ENCODE assay signal across 20 mouse cellular contexts in the genomic region with DNA sequence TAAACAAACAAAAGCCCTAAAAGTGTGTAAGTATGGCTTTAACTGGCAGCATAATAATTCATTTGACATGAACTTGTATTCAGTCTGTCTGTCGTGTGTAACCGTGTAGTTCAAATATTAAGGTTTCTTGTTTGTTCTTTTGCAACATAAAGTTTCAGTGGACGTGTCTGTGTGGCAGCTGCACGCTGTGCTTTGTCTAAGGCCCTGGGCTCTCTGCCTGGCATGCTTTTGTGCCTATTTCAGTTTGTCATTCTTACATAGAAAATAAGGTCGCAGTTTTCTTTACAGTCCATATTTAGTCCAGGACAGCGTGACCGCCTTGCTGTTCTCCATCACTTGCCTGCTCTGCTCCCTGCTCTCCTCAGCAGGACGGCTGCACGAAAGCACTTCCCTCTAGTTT. TPM values are rescaled to one million over a fixed set of nuclear protein-coding genes. Genes with fewer than 3 reads are reported as not detected.
DNase-seq lines count a peak whose midpoint lies in the region; ATAC-seq and TF ChIP-seq lines count a peak whose summit lies in the region.
"Had no signal": no experiment of that assay in that cellular context is flagged by ENCODE, and none has a peak within 500 bp of the region (broad histone marks: within the 10 kb centered on the region; RNA-seq: fewer than 3 reads in every experiment).

No protein-coding gene starts in this region.

- no peak for TF ChIP-seq CTCF in hindbrain, postnatal 0 days (IDR thresholded peaks at IDR 0.05; ENCODE audit: low read depth)

- no peak overlapping the region for H3K9ac ChIP-seq in forebrain, embryonic 16.5 days (replicated peaks; ENCODE audit: low read depth, low read length)
- H3K9ac ChIP-seq in forebrain, embryonic 13.5 days: no peak overlapping the region
- H3K9ac ChIP-seq in hindbrain, embryonic 11.5 days (ENCODE audit: low read depth, low read length): peak overlapping the region; percentile 27; the same call in 1 of the 2 replicates
- no peak overlapping the region for H3K9ac ChIP-seq in hindbrain, embryonic 14.5 days
- H3K9ac ChIP-seq in midbrain, embryonic 14.5 days (replicated peaks; ENCODE audit: low read length): peak overlapping the region; percentile 14; the same call in 1 of the 2 replicates
- H3K9ac ChIP-seq in midbrain, embryonic 15.5 days: no peak overlapping the region
- H3K9ac ChIP-seq in hindbrain, postnatal 0 days (replicated peaks; ENCODE audit: low read length): no peak overlapping the region
- H3K9ac ChIP-seq: embryonic facial prominence, embryonic 12.5 days; forebrain, embryonic 12.5 days; heart, embryonic 13.5 days; neural tube, embryonic 12.5 days had no signal

- no peak for DNase-seq in hindbrain, embryonic 11.5 days (ENCODE audit: low spot score)
- DNase-seq in hindbrain, embryonic 14.5 days (ENCODE audit: low spot score): no peak
- DNase-seq in midbrain, embryonic 14.5 days: peak; percentile 40
- DNase-seq in hindbrain, postnatal 0 days (ENCODE audit: low spot score): no peak
- no peak for DNase-seq in layer of hippocampus, adult 9-10 months (ENCODE audit: low spot score)
- DNase-seq: B cell, adult 2 months; heart, postnatal 14 days; kidney, adult 18-20 months; lung, postnatal 4 days; thymus, postnatal 14 days had no signal

- no peaks in the 10 kb centered on the region for H3K36me3 ChIP-seq in forebrain, embryonic 16.5 days (ENCODE audit: control insufficient read depth, insufficient read depth)
- H3K36me3 ChIP-seq in forebrain, embryonic 13.5 days (ENCODE audit: poor library complexity, severe bottlenecking): no peaks in the 10 kb centered on the region; the same call in 1 of the 2 replicates
- H3K36me3 ChIP-seq in hindbrain, embryonic 11.5 days (ENCODE audit: control insufficient read depth, insufficient read depth, low read length): no peaks in the 10 kb centered on the region
- H3K36me3 ChIP-seq in hindbrain, embryonic 14.5 days (replicated peaks; ENCODE audit: control insufficient read depth, insufficient read depth): no peaks in the 10 kb centered on the region
- H3K36me3 ChIP-seq in midbrain, embryonic 14.5 days (ENCODE audit: control insufficient read depth, insufficient read depth, low read length): no peaks in the 10 kb centered on the region
- H3K36me3 ChIP-seq in midbrain, embryonic 15.5 days (replicated peaks): no peaks in the 10 kb centered on the region
- no peaks in the 10 kb centered on the region for H3K36me3 ChIP-seq in hindbrain, postnatal 0 days (ENCODE audit: insufficient read depth, low read length)
- H3K36me3 ChIP-seq: embryonic facial prominence, embryonic 12.5 days; heart, embryonic 13.5 days; neural tube, embryonic 12.5 days had no signal

- peak; percentile 29; the same call in 1 of the 2 replicates for ATAC-seq in forebrain, embryonic 16.5 days
- no peak for ATAC-seq in forebrain, embryonic 13.5 days
- no peak for ATAC-seq in hindbrain, embryonic 11.5 days (ENCODE audit: low FRiP score)
- no peak for ATAC-seq in hindbrain, embryonic 14.5 days (ENCODE audit: low FRiP score)
- ATAC-seq in midbrain, embryonic 14.5 days (ENCODE audit: low FRiP score, low TSS enrichment): no peak; the same call in 1 of the 2 replicates
- ATAC-seq in midbrain, embryonic 15.5 days (replicated peaks): no peak
- no peak for ATAC-seq in hindbrain, postnatal 0 days
- ATAC-seq: inflammation-experienced regulatory T-cells, adult 6 months; Patski had no signal

- H3K9me3 ChIP-seq in forebrain, embryonic 16.5 days (ENCODE audit: control insufficient read depth, low read length): no peaks in the 10 kb centered on the region
- no peaks in the 10 kb centered on the region for H3K9me3 ChIP-seq in forebrain, embryonic 13.5 days (replicated peaks)
- no peaks in the 10 kb centered on the region for H3K9me3 ChIP-seq in hindbrain, embryonic 11.5 days (ENCODE audit: control insufficient read depth, low read length)
- no peaks in the 10 kb centered on the region for H3K9me3 ChIP-seq in hindbrain, embryonic 14.5 days (ENCODE audit: control insufficient read depth, low read length)
- no peaks in the 10 kb centered on the region for H3K9me3 ChIP-seq in midbrain, embryonic 14.5 days (ENCODE audit: control insufficient read depth, low read length)
- H3K9me3 ChIP-seq in midbrain, embryonic 15.5 days: no peaks in the 10 kb centered on the region
- no peaks in the 10 kb centered on the region for H3K9me3 ChIP-seq in hindbrain, postnatal 0 days (ENCODE audit: low read length)
- H3K9me3 ChIP-seq: embryonic facial prominence, embryonic 12.5 days; forebrain, embryonic 12.5 days; G1E; neural tube, embryonic 12.5 days had no signal

- H3K27me3 ChIP-seq in forebrain, embryonic 16.5 days (replicated peaks; ENCODE audit: control insufficient read depth, insufficient read depth, low read length): no peaks in the 10 kb centered on the region
- H3K27me3 ChIP-seq in forebrain, embryonic 13.5 days: no peaks in the 10 kb centered on the region
- 0 out of 2 replicates have a peak, but pooled peaks cover 2% of the 10 kb centered on the region for H3K27me3 ChIP-seq in hindbrain, embryonic 11.5 days (ENCODE audit: control insufficient read depth, insufficient read depth, low read length)
- H3K27me3 ChIP-seq in hindbrain, embryonic 14.5 days (ENCODE audit: control insufficient read depth, insufficient read depth, low read length): no peaks in the 10 kb centered on the region
- no peaks in the 10 kb centered on the region for H3K27me3 ChIP-seq in midbrain, embryonic 14.5 days (ENCODE audit: control insufficient read depth, insufficient read depth, low read length)
- no peaks in the 10 kb centered on the region for H3K27me3 ChIP-seq in midbrain, embryonic 15.5 days (replicated peaks)
- H3K27me3 ChIP-seq in hindbrain, postnatal 0 days (ENCODE audit: insufficient read depth, low read length): no peaks in the 10 kb centered on the region
- H3K27me3 ChIP-seq: embryonic facial prominence, embryonic 12.5 days; heart, embryonic 13.5 days; neural tube, embryonic 12.5 days; Patski had no signal

- H3K27ac ChIP-seq in forebrain, embryonic 16.5 days (ENCODE audit: low read length): no peak overlapping the region
- H3K27ac ChIP-seq in forebrain, embryonic 13.5 days: no peak overlapping the region
- no peak overlapping the region for H3K27ac ChIP-seq in hindbrain, embryonic 11.5 days (ENCODE audit: low read depth, low read length)
- H3K27ac ChIP-seq in hindbrain, embryonic 14.5 days: no peak overlapping the region
- no peak overlapping the region for H3K27ac ChIP-seq in midbrain, embryonic 14.5 days (replicated peaks; ENCODE audit: low read depth, low read length)
- no peak overlapping the region for H3K27ac ChIP-seq in midbrain, embryonic 15.5 days
- no peak overlapping the region for H3K27ac ChIP-seq in hindbrain, postnatal 0 days
- H3K27ac ChIP-seq: embryonic facial prominence, embryonic 12.5 days; forebrain, embryonic 12.5 days; heart, embryonic 13.5 days; neural tube, embryonic 12.5 days had no signal

- H3K4me3 ChIP-seq in forebrain, embryonic 16.5 days (replicated peaks; ENCODE audit: low read length): no peak overlapping the region
- no peak overlapping the region for H3K4me3 ChIP-seq in forebrain, embryonic 13.5 days
- H3K4me3 ChIP-seq in hindbrain, embryonic 11.5 days (ENCODE audit: low read depth, low read length): no peak overlapping the region
- H3K4me3 ChIP-seq in hindbrain, embryonic 14.5 days (replicated peaks; ENCODE audit: low read length): no peak overlapping the region
- no peak overlapping the region for H3K4me3 ChIP-seq in midbrain, embryonic 14.5 days (replicated peaks; ENCODE audit: low read depth, low read length)
- H3K4me3 ChIP-seq in midbrain, embryonic 15.5 days: no peak overlapping the region
- no peak overlapping the region for H3K4me3 ChIP-seq in hindbrain, postnatal 0 days (ENCODE audit: low read length)
- H3K4me3 ChIP-seq: embryonic facial prominence, embryonic 12.5 days; forebrain, embryonic 12.5 days; heart, embryonic 13.5 days; neural tube, embryonic 12.5 days had no signal

- H3K4me2 ChIP-seq in forebrain, embryonic 16.5 days (ENCODE audit: low read length): peak overlapping the region; percentile 16
- no peak overlapping the region for H3K4me2 ChIP-seq in forebrain, embryonic 13.5 days
- no peak overlapping the region for H3K4me2 ChIP-seq in hindbrain, embryonic 11.5 days (replicated peaks; ENCODE audit: low read depth, low read length)
- no peak overlapping the region for H3K4me2 ChIP-seq in hindbrain, embryonic 14.5 days (replicated peaks)
- H3K4me2 ChIP-seq in midbrain, embryonic 14.5 days (ENCODE audit: low read length): peak overlapping the region; percentile 21
- H3K4me2 ChIP-seq in midbrain, embryonic 15.5 days: no peak overlapping the region
- peak overlapping the region; percentile 21; the same call in 1 of the 2 replicates for H3K4me2 ChIP-seq in hindbrain, postnatal 0 days (ENCODE audit: low read depth, low read length)
- H3K4me2 ChIP-seq: embryonic facial prominence, embryonic 12.5 days; forebrain, embryonic 12.5 days; heart, embryonic 13.5 days; neural tube, embryonic 12.5 days had no signal

- WGBS in forebrain, embryonic 16.5 days: 29% methylated on average over 9 of the region's 9 CpGs
- WGBS in forebrain, embryonic 13.5 days: 54% methylated on average over 9 of the region's 9 CpGs
- WGBS in hindbrain, embryonic 11.5 days: 56% methylated on average over 9 of the region's 9 CpGs
- 34% methylated on average over 9 of the region's 9 CpGs for WGBS in hindbrain, embryonic 14.5 days
- 20% methylated on average over 9 of the region's 9 CpGs for WGBS in midbrain, embryonic 14.5 days
- 44% methylated on average over 9 of the region's 9 CpGs for WGBS in midbrain, embryonic 15.5 days
- 27% methylated on average over 9 of the region's 9 CpGs for WGBS in hindbrain, postnatal 0 days

- H3K4me1 ChIP-seq in forebrain, embryonic 16.5 days (replicated peaks; ENCODE audit: control insufficient read depth, insufficient read depth, low read length): peaks cover 20% of the 10 kb centered on the region
- H3K4me1 ChIP-seq in forebrain, embryonic 13.5 days: peaks cover 17% of the 10 kb centered on the region
- no peaks in the 10 kb centered on the region for H3K4me1 ChIP-seq in hindbrain, embryonic 11.5 days (replicated peaks; ENCODE audit: control insufficient read depth, insufficient read depth, low read length)
- H3K4me1 ChIP-seq in hindbrain, embryonic 14.5 days (replicated peaks; ENCODE audit: control insufficient read depth, insufficient read depth, low read length): peaks cover 31% of the 10 kb centered on the region
- H3K4me1 ChIP-seq in midbrain, embryonic 14.5 days (ENCODE audit: control insufficient read depth, insufficient read depth, low read length): peaks cover 12% of the 10 kb centered on the region
- peaks cover 24% of the 10 kb centered on the region for H3K4me1 ChIP-seq in midbrain, embryonic 15.5 days
- H3K4me1 ChIP-seq in hindbrain, postnatal 0 days (ENCODE audit: insufficient read depth, low read length): peaks cover 12% of the 10 kb centered on the region
- H3K4me1 ChIP-seq: neural tube, embryonic 12.5 days had no signal

RNA-seq across cellular contexts. Expression of a gene that starts 5.8 kb away (rescaled TPM):
- polyA plus RNA-seq in forebrain, embryonic 16.5 days (2015; fragmentation: Nextera tagmentation; extraction: Ambion mirVana): 17.9 and 22.0 TPM in 2 replicates
- polyA plus RNA-seq in forebrain, embryonic 13.5 days (2015; fragmentation: Nextera tagmentation; extraction: Ambion mirVana): 9.2 and 9.7 TPM in 2 replicates
- 12.1 and 13.9 TPM in 2 replicates for polyA plus RNA-seq in hindbrain, embryonic 11.5 days (2014; fragmentation: Nextera tagmentation; extraction: Ambion mirVana)
- polyA plus RNA-seq in hindbrain, embryonic 14.5 days (2014; fragmentation: Nextera tagmentation; extraction: Ambion mirVana): 18.6 and 20.8 TPM in 2 replicates
- 15.0 and 15.9 TPM in 2 replicates for polyA plus RNA-seq in midbrain, embryonic 14.5 days (2014; fragmentation: Nextera tagmentation; extraction: Ambion mirVana)
- polyA plus RNA-seq in midbrain, embryonic 15.5 days (2015; fragmentation: Nextera tagmentation; extraction: Ambion mirVana): 12.9 and 13.2 TPM in 2 replicates
- total RNA-seq in hindbrain, postnatal 0 days (2014; rRNA removed): 28.8 and 31.1 TPM in 2 replicates
- polyA plus RNA-seq in hindbrain, postnatal 0 days (2015; fragmentation: Nextera tagmentation; extraction: Ambion mirVana): 18.1 and 19.6 TPM in 2 replicates

Comparison
In these comparisons a context has a peak if more than half of its experiments do, and no peak if none do; other contexts are left out.
1. H3K4me2 ChIP-seq: peak in forebrain, embryonic 16.5 days (single experiment), midbrain, embryonic 14.5 days (single experiment) and hindbrain, postnatal 0 days (single experiment); none in forebrain, embryonic 13.5 days (single experiment), hindbrain, embryonic 11.5 days (single experiment), hindbrain, embryonic 14.5 days (single experiment) and midbrain, embryonic 15.5 days (single experiment).
2. H3K9ac ChIP-seq: peak in hindbrain, embryonic 11.5 days (single experiment) and midbrain, embryonic 14.5 days (single experiment); none in forebrain, embryonic 16.5 days (single experiment), forebrain, embryonic 13.5 days (single experiment), hindbrain, embryonic 14.5 days (single experiment), midbrain, embryonic 15.5 days (single experiment) and hindbrain, postnatal 0 days (single experiment).